Mouse (Mus musculus) cortical plate, adult 2 months (tissue): Measurements from ENCODE around the gene Gse1.

ENCODE experiments used
- CTCF ChIP-seq: fragments of 200-500 bp; IDR thresholded peaks from 2 replicates; pipeline ENCODE4 v1.5.1; 2011; ENCODE audit warnings: mild to moderate bottlenecking, control low read depth, low read length; ENCODE audit not compliant: insufficient read depth; ENCODE audit errors: extremely low read depth
- POLR2A ChIP-seq: fragments of 200-500 bp; IDR thresholded peaks from 2 replicates; pipeline ENCODE4 v1.6.1; 2011; ENCODE audit warnings: mild to moderate bottlenecking, low read length, control low read depth; ENCODE audit not compliant: insufficient read depth; ENCODE audit errors: extremely low read depth

DNA sequence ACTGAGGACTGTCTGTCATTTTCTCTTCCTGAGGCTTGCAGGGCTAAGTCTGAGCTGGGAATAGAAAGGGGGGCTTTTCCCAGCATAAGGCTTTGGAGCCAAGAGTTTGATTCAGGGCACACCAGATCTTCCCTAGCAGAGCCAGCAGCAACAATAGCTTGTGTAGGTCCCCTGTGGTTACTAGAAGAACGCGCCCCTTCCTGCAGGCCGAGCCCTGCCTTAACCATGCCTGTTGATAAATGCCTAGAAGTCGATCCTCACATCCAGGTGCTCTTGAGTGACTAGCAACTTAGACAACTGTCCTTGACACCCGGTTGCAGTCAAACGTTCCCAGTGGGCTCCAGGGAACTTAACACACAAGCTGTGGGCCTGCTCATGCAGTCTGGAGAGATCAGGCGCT is 195.3 kb downstream of the Gse1 start:
- TF ChIP-seq CTCF (no peak), POLR2A (no peak)
